Mouse (Mus musculus): Measurements from ENCODE around the gene Pla2g4c.

DNA sequence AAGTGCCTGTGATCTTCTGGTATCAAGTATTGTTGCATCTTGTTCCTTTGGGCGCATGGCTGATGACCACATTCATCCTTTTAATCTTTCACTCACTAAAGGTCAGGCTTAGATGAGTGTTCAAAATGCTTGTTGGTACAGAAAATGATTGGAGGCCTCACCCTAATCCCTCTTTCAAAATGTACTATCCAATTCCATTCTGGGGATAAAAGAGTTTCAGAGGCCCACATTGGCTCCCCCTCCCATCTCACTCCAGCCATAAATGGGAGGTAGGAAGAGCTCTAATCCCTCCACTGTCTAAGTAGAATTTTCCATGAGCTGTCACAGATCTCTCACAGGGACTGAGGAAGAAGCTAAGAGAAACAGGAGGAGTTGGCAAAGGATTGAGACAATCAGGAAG lies 73.4 kb downstream of the Pla2g4c start, which contains the start of gene Cabp5:
- TF ChIP-seq GATA1 (IDR thresholded peaks at IDR 0.05; ENCODE audit: borderline replicate concordance, low read length) (no peak), FLI1 (IDR thresholded peaks at IDR 0.05; ENCODE audit: low read length) (no peak)
